Mouse (Mus musculus) intestine, postnatal 0 days (tissue): ENCODE data around the gene Nanos3. TPM values are rescaled to one million over a fixed set of nuclear protein-coding genes. Genes with fewer than 3 reads are reported as not detected.

Experiments used
- ATAC-seq: fragments of 200-750 bp; cut with Nextera tagmentation; 2 replicates; pipeline ENCODE4 v1.8.0; 2017; ENCODE audit warnings: mild to moderate bottlenecking, moderate TSS enrichment, moderate library complexity
- H3K27ac ChIP-seq: fragments of 300-500 bp; sonication (generic); 2 replicates; pipeline ENCODE4 v1.5.1; 2014; ENCODE audit warnings: mild to moderate bottlenecking, low read depth, low read length, moderate library complexity
- H3K27me3 ChIP-seq: fragments of 300-500 bp; sonication (generic); replicated peaks from 2 replicates; pipeline ENCODE4 v1.6.1; 2014; ENCODE audit warnings: low read length, mixed read lengths; ENCODE audit not compliant: control insufficient read depth, insufficient read depth
- H3K36me3 ChIP-seq: fragments of 300-500 bp; sonication (generic); 2 replicates; pipeline ENCODE4 v1.6.1; 2014; ENCODE audit warnings: mild to moderate bottlenecking, moderate library complexity; ENCODE audit not compliant: control insufficient read depth, insufficient read depth
- H3K4me1 ChIP-seq: fragments of 300-500 bp; sonication (generic); replicated peaks from 2 replicates; pipeline ENCODE4 v1.6.1; 2014; ENCODE audit warnings: antibody characterized with exemption, low read length, mixed read lengths; ENCODE audit not compliant: control insufficient read depth, insufficient read depth
- H3K4me2 ChIP-seq: fragments of 300-500 bp; sonication (generic); replicated peaks from 2 replicates; pipeline ENCODE4 v1.6.1; 2014; ENCODE audit warnings: low read depth, mild to moderate bottlenecking, moderate library complexity
- H3K4me3 ChIP-seq: fragments of 300-500 bp; sonication (generic); 2 replicates; pipeline ENCODE4 v1.5.1; 2014; ENCODE audit warnings: low read depth, low read length
- H3K9ac ChIP-seq: fragments of 300-500 bp; sonication (generic); 2 replicates; pipeline ENCODE4 v1.6.1; 2014; ENCODE audit warnings: mild to moderate bottlenecking, low read depth, low read length
- H3K9me3 ChIP-seq: fragments of 300-500 bp; sonication (generic); 2 replicates; pipeline ENCODE4 v1.6.1; 2016; ENCODE audit warnings: mixed run types; ENCODE audit not compliant: control insufficient read depth
- CTCF ChIP-seq: sonication (generic); IDR thresholded peaks from 2 replicates; pipeline ENCODE4 v1.5.1; 2016; ENCODE audit warnings: low read depth, mild to moderate bottlenecking, control low read depth, antibody characterized with exemption, moderate library complexity
- WGBS: fragments of 180-500 bp; shearing (Covaris S2); extraction: QIAGEN DNeasy Blood & Tissue Kit; methylation state at CpG from one replicate; pipeline ENCODE4 v1.1.7; 2014; 5-methylcytosine and 5-hydroxymethylcytosine counted together
- polyA plus RNA-seq: library from polyadenylated mRNA; unstranded; fragments of >200 nt; fragmentation: Nextera tagmentation; extraction: Ambion mirVana; gene quantifications from 2 replicates; pipeline ENCODE4 v1.2.1, GENCODE M21; 2015

The Nanos3 gene
- polyA plus RNA-seq, 1 experiment from 2014 or later = 1.6 TPM

DNA sequence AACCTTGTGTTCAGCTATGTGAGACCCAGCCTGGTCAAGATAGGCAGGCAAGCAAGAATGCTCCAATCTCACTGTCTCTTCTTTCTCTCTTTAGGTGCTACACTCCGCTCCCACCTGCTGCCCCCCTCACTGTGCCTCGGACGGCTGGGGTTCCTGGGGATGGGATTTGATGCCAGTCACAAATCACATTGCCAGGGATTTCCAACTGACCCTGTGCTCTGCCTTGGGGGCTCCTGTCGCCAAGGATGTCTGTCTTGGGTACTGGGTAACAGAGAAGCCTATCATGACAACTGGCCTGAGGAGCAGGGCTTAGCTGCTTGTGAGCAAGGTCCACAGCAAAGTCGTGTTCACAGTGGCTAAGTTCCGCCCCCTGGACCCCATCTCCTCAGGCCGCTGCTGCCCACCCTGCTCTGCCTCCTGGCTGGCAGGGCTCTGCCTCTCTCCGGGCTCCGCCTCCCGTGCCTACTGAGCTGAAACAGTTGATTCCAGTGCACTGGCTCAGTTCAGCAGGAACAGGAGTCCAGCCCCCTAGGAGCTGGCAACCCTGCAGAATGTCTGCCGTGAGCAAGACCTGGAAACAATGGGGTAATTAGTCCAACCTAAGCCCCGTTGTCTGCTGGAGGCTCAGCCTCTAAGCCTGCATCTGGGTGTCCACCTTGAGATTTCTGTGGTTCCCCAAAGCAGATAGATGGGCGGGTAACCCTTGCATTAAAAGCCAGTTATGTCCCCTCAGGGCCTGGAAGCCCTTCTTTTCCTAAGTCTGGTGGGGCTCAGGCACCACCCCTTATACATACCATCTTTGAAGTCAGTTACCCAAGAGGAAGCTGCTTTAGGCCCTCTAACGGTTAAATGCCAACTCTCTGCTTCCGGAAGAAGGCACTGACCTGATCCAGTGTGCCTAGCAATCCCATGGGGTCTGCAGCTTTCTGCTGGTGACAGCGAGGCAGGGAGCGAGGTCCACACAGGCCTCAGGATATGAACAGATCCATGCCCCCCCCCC is 23.7 kb upstream of the Nanos3 start:
- TF ChIP-seq CTCF = no peak
- no peak for ATAC-seq
- Histone ChIP-seq H3K27me3 (no peaks in the 10 kb centered on the region), H3K4me2 (no peak overlapping the region), H3K9ac (no peak overlapping the region), H3K4me1 (no peaks in the 10 kb centered on the region), H3K36me3 (peaks cover 34% of the 10 kb centered on the region), H3K27ac (no peak overlapping the region; the same call in 1 of the 2 replicates), H3K4me3 (no peak overlapping the region), H3K9me3 (no peaks in the 10 kb centered on the region)
- WGBS = 69% methylated on average over 17 of the region's 17 CpGs

DNA sequence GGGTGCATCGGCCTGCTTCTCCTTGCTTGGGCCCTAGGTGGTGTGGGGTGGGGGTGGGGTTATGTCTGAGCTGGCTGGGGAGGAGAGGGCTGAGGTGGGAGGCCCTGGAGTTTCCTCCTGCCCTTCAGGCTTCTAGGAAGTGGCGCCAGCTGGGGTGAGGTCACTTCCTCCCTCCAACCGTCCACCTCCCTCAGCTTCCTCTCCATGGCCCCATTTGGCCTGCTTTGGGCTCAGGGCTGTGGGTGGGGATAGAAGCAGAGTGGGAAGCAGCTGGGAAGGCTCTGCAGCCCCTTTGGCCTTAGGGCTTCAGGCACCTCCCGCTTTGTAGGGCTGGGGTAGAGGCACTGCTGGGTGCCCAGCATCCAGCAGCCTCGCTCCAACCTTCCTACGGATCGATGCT is 22.8 kb upstream of the Nanos3 start:
- H3K4me1 ChIP-seq = no peaks in the 10 kb centered on the region
- H3K9ac ChIP-seq = no peak overlapping the region
- peaks cover 27% of the 10 kb centered on the region for H3K36me3 ChIP-seq
- 0 out of 2 replicates have a peak, but pooled peaks have one; percentile 17 for ATAC-seq
- H3K4me2 ChIP-seq = no peak overlapping the region
- no peaks in the 10 kb centered on the region for H3K9me3 ChIP-seq
- TF ChIP-seq CTCF = no peak
- H3K27ac ChIP-seq = peak overlapping the region; percentile 46; the same call in 1 of the 2 replicates
- WGBS = 50% methylated on average over 7 of the region's 7 CpGs
- no peaks in the 10 kb centered on the region for H3K27me3 ChIP-seq
- H3K4me3 ChIP-seq = no peak overlapping the region

DNA sequence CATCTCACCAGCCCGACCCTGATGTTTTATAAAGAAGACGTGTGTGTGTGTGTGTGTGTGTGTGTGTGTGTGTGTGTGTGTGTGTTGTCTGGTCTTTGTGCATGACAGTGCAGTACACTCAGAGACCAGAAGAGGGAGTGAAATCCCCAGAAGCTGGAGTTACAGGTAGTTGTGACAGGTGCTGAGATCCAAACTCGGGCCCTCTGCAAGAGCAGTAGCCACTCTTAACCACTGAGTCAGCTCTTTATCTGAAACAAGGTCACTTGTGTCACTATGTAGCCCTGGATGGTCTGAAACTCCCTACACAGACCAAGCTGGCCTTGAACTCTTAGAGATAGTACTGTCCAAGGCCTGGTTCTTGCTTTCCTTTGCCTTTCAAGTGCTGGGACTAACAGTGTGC is 21.6 kb upstream of the Nanos3 start:
- peak; percentile 42 for TF ChIP-seq CTCF
- Histone ChIP-seq H3K9me3 (no peaks in the 10 kb centered on the region), H3K9ac (no peak overlapping the region), H3K27ac (no peak overlapping the region), H3K4me2 (no peak overlapping the region), H3K36me3 (peaks cover 17% of the 10 kb centered on the region), H3K4me3 (no peak overlapping the region), H3K27me3 (no peaks in the 10 kb centered on the region), H3K4me1 (no peaks in the 10 kb centered on the region; the same call in 1 of the 2 replicates)
- WGBS = 90% methylated on average over 3 of the region's 3 CpGs
- ATAC-seq = no peak

DNA sequence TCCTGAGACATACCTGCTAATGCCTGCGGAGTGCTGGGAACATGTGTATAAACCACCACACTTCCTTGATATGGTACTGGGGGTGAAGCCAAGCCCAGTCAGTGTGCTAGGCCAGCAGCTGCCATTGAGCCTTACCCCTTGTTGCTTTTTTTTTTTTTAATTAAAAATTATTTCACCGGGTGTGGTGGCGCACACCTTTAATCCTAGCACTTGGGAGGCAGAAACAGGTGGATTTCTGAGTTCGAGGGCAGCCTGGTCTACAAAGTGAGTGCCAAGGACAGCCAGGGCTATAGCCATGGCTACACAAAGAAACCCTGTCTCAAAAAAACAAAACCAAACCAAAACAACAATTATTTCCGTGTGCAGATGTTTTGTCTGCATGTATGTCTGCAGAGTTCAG is 20.1 kb upstream of the Nanos3 start:
- 94% methylated on average over 5 of the region's 5 CpGs for WGBS
- no peaks in the 10 kb centered on the region; the same call in 1 of the 2 replicates for H3K4me1 ChIP-seq
- ATAC-seq = no peak
- TF ChIP-seq CTCF = no peak
- no peak overlapping the region for H3K4me3 ChIP-seq
- H3K27me3 ChIP-seq = no peaks in the 10 kb centered on the region
- no peak overlapping the region for H3K27ac ChIP-seq
- H3K9me3 ChIP-seq = no peaks in the 10 kb centered on the region
- H3K4me2 ChIP-seq = no peak overlapping the region
- no peak overlapping the region for H3K9ac ChIP-seq
- H3K36me3 ChIP-seq = peaks cover 9% of the 10 kb centered on the region; the same call in 1 of the 2 replicates

DNA sequence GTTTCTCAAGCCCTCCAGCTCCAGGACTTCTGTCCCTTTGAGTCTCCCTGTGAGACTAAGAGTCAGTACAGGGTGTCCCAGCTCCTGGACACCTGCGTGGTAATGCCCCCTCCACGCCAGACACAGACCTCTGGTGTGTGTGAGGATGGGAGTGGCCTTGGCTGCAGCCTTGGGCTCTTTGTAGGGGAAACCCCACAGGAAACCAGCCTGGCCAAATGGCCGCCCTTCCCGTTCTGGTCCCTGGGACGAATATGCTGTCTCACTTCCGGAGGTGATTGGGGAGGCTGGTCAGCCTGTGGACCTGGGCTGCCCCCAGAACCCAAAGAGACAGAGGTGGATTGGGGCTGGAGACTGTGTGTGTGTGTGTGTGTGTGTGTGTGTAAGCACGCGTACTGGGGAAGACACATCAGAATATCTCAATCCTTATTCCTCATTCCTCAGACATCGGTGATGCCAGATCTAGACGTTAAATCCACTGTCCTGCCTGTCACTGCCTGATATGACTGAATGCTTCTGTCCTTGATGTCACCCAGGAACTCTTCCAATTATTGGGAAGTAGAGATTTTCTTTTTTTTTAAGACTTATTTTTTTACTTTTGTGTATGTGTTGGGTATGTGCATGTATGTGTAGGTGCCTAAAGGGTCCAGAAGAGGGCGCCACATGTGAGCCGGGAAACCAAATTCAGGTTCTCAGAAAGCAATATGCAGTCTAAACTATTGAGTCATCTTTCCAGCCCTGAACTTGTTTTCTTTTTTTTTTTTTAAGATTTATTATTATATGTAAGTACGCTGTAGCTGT is 19.2 kb upstream of the Nanos3 start:
- Histone ChIP-seq H3K4me2 (peak overlapping the region; percentile 76), H3K27me3 (no peaks in the 10 kb centered on the region), H3K36me3 (peaks cover 8% of the 10 kb centered on the region; the same call in 1 of the 2 replicates), H3K4me3 (peak overlapping the region; percentile 28), H3K27ac (peak overlapping the region; percentile 81), H3K4me1 (no peaks in the 10 kb centered on the region; the same call in 1 of the 2 replicates), H3K9me3 (no peaks in the 10 kb centered on the region), H3K9ac (peak overlapping the region; percentile 57)
- ATAC-seq = no peak
- WGBS = 40% methylated on average over 13 of the region's 13 CpGs
- peak; percentile 58 for TF ChIP-seq CTCF
